Mouse (Mus musculus) heart, postnatal 4 days (tissue): ENCODE measurements at regions not wholly inside any gene's neighbourhood (a gene's known extent, or its start where the extent isn't known, plus 50 kb on each side); places are given as distances from the start of the nearest gene placed in this dataset.

Experiments
- DNase-seq: peaks from one replicate; pipeline ENCODE4 v3.0.0; 2021

- no peak for DNase-seq
Measured at GRCm38 (mm10) chr4:45746451-45746850, 52.4 kb upstream of the Aldh1b1 start.

- no peak for DNase-seq
Measured at GRCm38 (mm10) chr4:45745746-45746145, 53.1 kb upstream of the Aldh1b1 start.

- DNase-seq = no peak
Measured at GRCm38 (mm10) chr4:45744849-45745407, 53.9 kb upstream of the Aldh1b1 start.

GRCm38 (mm10) chr4:45740779-45741365 is 58.0 kb upstream of the Aldh1b1 start:
- DNase-seq = no peak

- no peak for DNase-seq
Measured at GRCm38 (mm10) chr4:45740319-45740718, 58.5 kb upstream of the Aldh1b1 start.

GRCm38 (mm10) chr4:45739696-45740095 is 59.1 kb upstream of the Aldh1b1 start:
- no peak for DNase-seq

- DNase-seq = no peak
Measured at GRCm38 (mm10) chr4:45739168-45739567, 59.7 kb upstream of the Aldh1b1 start.

- DNase-seq = no peak
Measured at GRCm38 (mm10) chr4:45738746-45739145, 60.1 kb upstream of the Aldh1b1 start.

GRCm38 (mm10) chr4:45736215-45736815 is 62.5 kb upstream of the Aldh1b1 start:
- no peak for DNase-seq

- no peak for DNase-seq
Measured at GRCm38 (mm10) chr4:45734011-45734410, 64.8 kb upstream of the Aldh1b1 start.

GRCm38 (mm10) chr4:45730862-45731831 is 67.7 kb upstream of the Aldh1b1 start:
- DNase-seq = peak; percentile 49

GRCm38 (mm10) chr4:45729801-45730200 is 69.0 kb upstream of the Aldh1b1 start:
- DNase-seq = no peak

GRCm38 (mm10) chr4:45728825-45729224 is 70.0 kb upstream of the Aldh1b1 start:
- DNase-seq = no peak

- no peak for DNase-seq
Measured at GRCm38 (mm10) chr4:45727915-45728314, 70.9 kb upstream of the Aldh1b1 start.

GRCm38 (mm10) chr4:45727474-45727873 is 71.3 kb upstream of the Aldh1b1 start:
- DNase-seq = no peak

- DNase-seq = no peak
Measured at GRCm38 (mm10) chr4:45726783-45727182, 72.0 kb upstream of the Aldh1b1 start.

- DNase-seq = peak; percentile 47
Measured at GRCm38 (mm10) chr4:45725055-45725910, 73.5 kb upstream of the Aldh1b1 start.

GRCm38 (mm10) chr4:45720352-45720751 is 78.5 kb upstream of the Aldh1b1 start:
- no peak for DNase-seq

- DNase-seq = no peak
Measured at GRCm38 (mm10) chr4:45719564-45719963, 79.3 kb upstream of the Aldh1b1 start.

- no peak for DNase-seq
Measured at GRCm38 (mm10) chr4:45715878-45716277, 82.9 kb upstream of the Aldh1b1 start.

- DNase-seq = no peak
Measured at GRCm38 (mm10) chr4:45713837-45714508, 84.8 kb upstream of the Aldh1b1 start.
